Mouse (Mus musculus) regulatory T cell (primary cell): ENCODE measurements at regions not wholly inside any gene's neighbourhood (a gene's known extent, or its start where the extent isn't known, plus 50 kb on each side); places are given as distances from the start of the nearest gene placed in this dataset.

Experiments
- in situ Hi-C: fragments of 300-600 bp; cut with MboI, MseI; formaldehyde crosslinking; loops from one replicate; pipeline ENCODE4 v1.15.1; 2025; ENCODE audit warnings: high pct_unique_total_duplicates

DNA sequence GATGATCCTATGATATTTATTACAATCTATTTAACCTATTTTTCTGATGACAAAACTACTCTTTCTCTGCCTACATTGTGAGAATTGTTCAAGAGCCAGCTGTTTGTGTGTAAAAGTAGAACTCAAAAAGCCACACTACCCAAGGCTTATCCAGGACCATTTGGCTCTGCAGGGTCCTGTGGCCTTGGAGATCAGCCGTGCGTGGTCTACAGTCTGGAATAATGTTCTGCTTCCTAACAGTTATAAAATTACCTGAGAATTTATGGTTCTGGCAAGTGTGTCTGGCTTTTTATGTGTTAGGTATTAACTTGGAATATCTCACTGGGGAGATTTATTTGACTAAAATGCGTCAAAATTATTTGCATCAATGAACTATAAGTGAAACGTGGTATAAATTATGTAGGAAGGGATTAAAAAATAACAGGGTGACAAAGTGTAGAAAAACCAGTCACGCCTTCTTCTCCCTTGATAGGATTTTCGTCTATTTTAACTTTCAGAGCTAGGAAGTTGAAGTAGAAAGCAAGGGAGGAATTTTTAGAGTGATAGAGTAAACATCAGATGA is 1789.0 kb upstream of the Gm7489 start:
- in situ Hi-C loops, result no loop called here

GRCm38 (mm10) chr15:52108761-52109160 is 1775.9 kb upstream of the Gm7489 start:
- in situ Hi-C loops, result no loop called here

DNA sequence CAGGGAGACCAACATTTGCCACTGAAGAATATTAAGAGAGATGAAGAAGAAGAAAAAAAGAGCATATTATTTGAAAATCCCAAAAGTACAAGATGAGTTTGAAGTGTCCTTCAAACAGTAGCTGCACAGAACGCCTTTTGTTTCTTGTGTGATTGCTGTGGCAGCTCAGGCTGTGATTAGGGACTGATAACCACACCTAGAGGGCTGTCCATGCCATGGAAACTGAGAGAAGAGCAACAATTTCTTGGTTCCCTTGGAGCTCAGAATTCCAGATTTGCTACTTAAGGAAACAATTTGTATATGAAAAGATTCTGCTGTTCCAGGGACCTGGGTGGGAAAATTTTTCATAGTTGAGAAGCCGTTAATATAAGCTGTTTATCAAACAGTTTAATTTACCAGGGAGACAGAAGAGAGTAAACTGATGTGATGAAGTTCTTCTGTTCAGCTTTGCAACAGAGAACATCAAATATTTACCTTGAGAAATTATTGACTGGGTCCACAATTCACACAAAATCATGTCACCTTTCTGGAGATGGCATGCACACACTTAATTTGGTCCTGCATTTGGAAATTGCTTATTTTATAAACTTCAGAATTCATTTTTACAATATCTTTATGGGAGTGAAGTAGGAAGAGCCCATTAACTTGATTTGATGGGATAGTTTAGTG is 1770.2 kb upstream of the Gm7489 start:
- in situ Hi-C loops, result no loop called here

DNA sequence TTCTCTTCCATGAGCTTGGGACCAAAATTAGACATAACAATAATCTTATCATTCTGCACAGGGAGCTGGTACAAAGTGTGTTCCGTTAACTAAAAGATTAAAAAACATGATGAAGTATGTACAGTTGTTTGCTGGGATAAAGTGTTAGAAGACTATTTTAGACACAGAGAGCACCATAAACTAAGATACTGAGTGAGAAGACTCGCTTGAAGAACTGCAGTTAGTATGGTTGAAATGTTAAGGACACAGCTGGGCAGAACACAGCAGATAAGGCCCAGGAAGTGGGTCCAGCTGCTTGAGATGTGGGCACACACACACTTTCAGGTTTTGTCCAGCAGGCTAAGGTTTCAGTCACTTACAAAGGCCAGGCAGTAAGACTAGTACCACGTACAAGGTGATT is 1748.0 kb upstream of the Gm7489 start:
- in situ Hi-C loops, result no loop called here

- in situ Hi-C loops, result loop anchor here (25.0 kb wide), 1 partner anchor 466 kb away; no protein-coding TSS in a partner anchor
Observed at GRCm38 (mm10) chr15:52153421-52153820, 1731.3 kb upstream of the Gm7489 start.

DNA sequence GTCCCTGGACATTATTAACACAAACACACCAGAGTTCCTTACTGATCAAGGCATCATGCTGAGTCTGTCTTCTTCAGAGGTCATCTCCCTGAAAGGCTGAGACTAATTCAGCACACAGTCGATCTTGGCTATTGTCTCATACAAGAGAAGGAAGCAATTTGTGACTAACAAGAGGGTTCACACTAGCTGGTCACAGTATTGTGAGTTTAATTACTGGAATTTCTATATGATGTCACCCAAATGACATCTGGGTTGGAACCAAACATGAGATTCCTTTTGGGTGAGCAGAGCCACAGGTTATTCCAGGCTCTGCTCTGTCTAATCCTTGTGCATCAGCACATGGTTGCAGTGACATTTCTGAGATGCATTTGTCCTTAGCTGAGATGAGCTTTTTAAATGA is 1728.9 kb upstream of the Gm7489 start:
- in situ Hi-C loops, result loop anchor here (5.0 to 25.0 kb wide), 2 partner anchors 248 to 468 kb away; no protein-coding TSS in a partner anchor

DNA sequence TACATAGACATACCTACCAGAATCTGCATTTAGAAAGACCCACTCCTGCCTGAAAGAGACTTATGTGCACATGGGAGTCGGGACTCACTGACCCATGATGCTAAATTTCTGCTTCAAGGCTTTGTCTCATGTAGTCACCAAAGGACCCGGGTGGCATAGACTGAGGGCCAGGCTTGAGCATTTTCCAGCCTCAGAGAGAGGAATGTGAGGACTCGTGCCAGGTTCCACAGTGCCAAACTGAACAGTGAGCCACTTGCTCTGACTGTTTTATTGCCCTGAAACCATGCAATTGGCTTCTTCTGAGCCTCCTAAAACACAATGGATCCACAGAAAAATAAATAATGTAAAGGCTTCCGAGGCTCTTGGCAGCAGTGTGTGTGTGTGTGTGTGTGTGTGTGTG is 1727.9 kb upstream of the Gm7489 start:
- in situ Hi-C loops, result loop anchor here (5.0 to 25.0 kb wide), 2 partner anchors 249 to 469 kb away; no protein-coding TSS in a partner anchor

GRCm38 (mm10) chr15:52160181-52161088 is 1724.3 kb upstream of the Gm7489 start:
- in situ Hi-C loops, result loop anchor here (25.0 kb wide), 1 partner anchor 473 kb away; no protein-coding TSS in a partner anchor

- in situ Hi-C loops, result loop anchor here (25.0 kb wide), 1 partner anchor 474 kb away; no protein-coding TSS in a partner anchor
Observed at GRCm38 (mm10) chr15:52161089-52161442, 1723.6 kb upstream of the Gm7489 start.

- in situ Hi-C loops, result loop anchor here (25.0 kb wide), 1 partner anchor 474 kb away; no protein-coding TSS in a partner anchor
Observed at GRCm38 (mm10) chr15:52161568-52162316, 1723.0 kb upstream of the Gm7489 start.

GRCm38 (mm10) chr15:52166144-52166543 is 1718.6 kb upstream of the Gm7489 start:
- in situ Hi-C loops, result loop anchor here (5.0 to 25.0 kb wide), 2 partner anchors 286 to 479 kb away; no protein-coding TSS in a partner anchor

GRCm38 (mm10) chr15:52166595-52167443 is 1717.9 kb upstream of the Gm7489 start:
- in situ Hi-C loops, result loop anchor here (5.0 to 25.0 kb wide), 2 partner anchors 285 to 480 kb away; no protein-coding TSS in a partner anchor

- in situ Hi-C loops, result loop anchor here (5.0 to 25.0 kb wide), 2 partner anchors 284 to 481 kb away; no protein-coding TSS in a partner anchor
Observed at GRCm38 (mm10) chr15:52167811-52168210, 1716.9 kb upstream of the Gm7489 start.

DNA sequence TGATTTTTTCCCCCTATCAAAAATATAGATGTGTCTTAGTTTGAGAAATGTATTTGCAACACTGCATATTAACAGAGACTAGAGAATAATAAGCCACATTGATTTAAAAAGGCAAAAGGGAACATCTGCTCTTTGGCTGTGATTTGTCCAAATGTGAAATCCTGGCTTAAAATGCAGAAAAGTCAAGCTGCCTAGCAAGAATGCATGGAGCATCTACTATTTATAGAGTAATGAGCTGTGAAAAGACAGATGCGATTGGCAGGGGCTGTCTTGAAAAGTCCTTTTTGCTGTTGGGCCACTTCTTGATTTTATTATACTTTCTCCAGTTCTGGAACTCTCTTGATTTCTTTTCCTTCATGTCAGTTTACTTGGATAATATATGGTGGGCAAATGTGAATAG is 1707.8 kb upstream of the Gm7489 start:
- in situ Hi-C loops, result no loop called here

DNA sequence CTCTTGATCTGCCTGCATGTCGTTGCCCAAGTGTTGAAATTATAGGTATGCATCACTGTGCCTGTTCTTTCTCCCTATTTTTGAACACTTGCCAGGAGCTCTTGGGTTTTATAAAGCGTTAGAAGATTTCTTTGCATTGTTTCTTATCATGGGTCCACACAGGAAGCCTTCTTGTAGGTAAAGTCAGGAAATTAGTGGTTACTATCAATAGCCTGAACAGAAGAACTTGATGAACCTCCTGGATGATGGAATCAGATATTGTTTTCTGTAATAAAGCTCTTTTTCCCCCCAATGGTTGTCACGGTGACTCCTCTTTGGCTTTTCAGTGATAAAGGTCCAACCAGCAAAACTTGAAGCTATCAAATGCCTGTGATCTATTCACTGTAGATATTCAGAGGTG is 1706.0 kb upstream of the Gm7489 start:
- in situ Hi-C loops, result no loop called here

DNA sequence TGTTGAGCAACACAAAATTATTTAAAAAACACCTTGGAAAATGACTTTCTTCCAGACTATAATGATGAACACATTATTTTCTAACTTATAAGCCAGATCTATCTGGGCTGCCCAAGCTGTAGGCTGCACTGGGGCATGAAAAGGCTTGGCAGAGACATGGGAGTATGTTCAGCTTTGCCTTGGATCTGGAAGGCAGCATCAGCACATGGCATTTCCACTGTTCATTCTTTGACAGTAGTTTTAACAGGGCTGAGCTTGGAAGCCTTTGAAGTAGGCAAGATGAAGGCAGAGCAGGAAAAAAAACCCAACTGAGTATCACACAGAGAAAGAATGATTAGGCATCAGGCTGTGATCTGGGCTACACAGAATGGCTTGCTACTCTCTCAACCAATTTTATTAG is 1705.3 kb upstream of the Gm7489 start:
- in situ Hi-C loops, result no loop called here

DNA sequence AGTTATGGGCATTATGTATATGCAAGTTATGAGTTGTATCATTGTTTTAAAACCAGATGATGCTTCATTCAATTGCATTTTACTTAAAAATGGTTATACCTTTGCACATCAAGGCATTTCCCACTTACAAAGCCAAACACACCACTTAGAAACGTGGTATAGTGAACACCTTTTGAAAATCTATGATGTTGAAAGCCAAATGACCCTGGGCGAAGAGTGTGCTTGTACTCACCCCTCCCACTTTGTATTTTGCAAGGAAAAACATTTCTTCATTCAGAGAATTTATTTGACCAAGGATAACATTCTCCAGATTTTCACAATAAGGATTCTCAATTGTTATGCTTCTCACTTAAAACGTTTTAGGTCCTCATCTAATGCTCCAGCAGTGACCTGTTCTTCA is 1693.5 kb upstream of the Gm7489 start:
- in situ Hi-C loops, result no loop called here

DNA sequence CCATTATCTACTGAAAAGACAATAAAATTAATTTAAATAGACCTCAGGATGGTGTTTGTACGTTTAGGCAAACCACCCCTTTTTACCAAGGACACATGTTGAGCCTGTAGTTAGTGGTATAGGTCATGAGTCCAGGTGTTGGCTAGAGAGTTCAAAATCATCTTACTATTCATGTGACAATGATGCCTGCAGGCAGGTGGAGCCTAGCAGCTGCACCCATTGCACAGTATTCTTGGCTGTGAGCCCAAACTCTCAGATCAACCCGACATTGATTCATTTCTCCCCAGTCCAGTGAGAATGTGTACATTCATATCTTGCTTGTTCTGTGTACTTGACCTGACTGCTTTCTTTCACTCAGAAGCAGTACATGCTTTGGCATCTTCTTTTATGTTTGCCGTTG is 1677.4 kb upstream of the Gm7489 start:
- in situ Hi-C loops, result no loop called here

- in situ Hi-C loops, result no loop called here
Observed at GRCm38 (mm10) chr15:52232442-52232841, 1652.3 kb upstream of the Gm7489 start.

DNA sequence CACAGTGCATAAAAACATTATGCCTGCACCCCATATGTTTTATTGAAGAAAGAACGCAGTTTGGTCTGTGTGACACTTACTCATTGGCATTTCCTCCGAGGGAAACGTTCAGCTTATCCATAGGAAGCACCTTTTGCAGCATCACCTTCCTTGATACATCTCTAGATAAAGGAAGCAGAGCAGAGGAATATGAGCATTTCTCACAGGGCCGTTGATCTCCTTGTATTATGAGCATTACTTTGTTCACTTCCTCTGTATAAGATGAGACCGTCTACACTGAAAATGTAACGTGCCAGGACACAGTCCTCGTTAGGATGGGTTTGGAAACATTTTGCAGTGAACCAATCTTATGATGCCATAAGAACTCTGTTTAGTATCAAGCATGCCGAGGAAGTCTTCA is 1648.5 kb upstream of the Gm7489 start:
- in situ Hi-C loops, result no loop called here
